Mouse (Mus musculus): ENCODE measurements around the gene Gm10570. TPM values are rescaled to one million over a fixed set of nuclear protein-coding genes. Genes with fewer than 3 reads are reported as not detected.

Gene Gm10570
- polyA plus RNA-seq, 1 experiment from 2014 or later = 0.88 TPM

GRCm38 (mm10) chr4:130304746-130305145 lies 3.7 kb downstream of the Gm10570 start:
- no peak for ATAC-seq (ENCODE audit: insufficient number of reproducible peaks, low FRiP score)
- Histone ChIP-seq H3K4me2 (no peak overlapping the region), H3K36me3 (no peaks in the 10 kb centered on the region), H3K27ac (ENCODE audit: poor library complexity, severe bottlenecking) (no peak overlapping the region), H3K4me3 (no peak overlapping the region), H3K9ac (no peak overlapping the region), H3K9me3 (replicated peaks) (no peaks in the 10 kb centered on the region), H3K27me3 (replicated peaks) (peaks cover 32% of the 10 kb centered on the region), H3K4me1 (replicated peaks) (peaks cover 23% of the 10 kb centered on the region)
- 34% methylated on average over 3 of the region's 3 CpGs for WGBS

GRCm38 (mm10) chr4:130302285-130302870 lies 6.1 kb downstream of the Gm10570 start:
- 50% methylated on average over 12 of the region's 12 CpGs for WGBS
- Histone ChIP-seq H3K4me1 (replicated peaks) (peaks cover 25% of the 10 kb centered on the region), H3K27me3 (replicated peaks) (peaks cover 25% of the 10 kb centered on the region), H3K4me2 (no peak overlapping the region), H3K9me3 (replicated peaks) (no peaks in the 10 kb centered on the region), H3K36me3 (no peaks in the 10 kb centered on the region), H3K27ac (ENCODE audit: poor library complexity, severe bottlenecking) (no peak overlapping the region), H3K9ac (no peak overlapping the region), H3K4me3 (no peak overlapping the region)
- ATAC-seq (ENCODE audit: insufficient number of reproducible peaks, low FRiP score) = no peak

GRCm38 (mm10) chr4:130299629-130300018 lies 8.8 kb downstream of the Gm10570 start:
- Histone ChIP-seq H3K4me1 (replicated peaks) (peaks cover 20% of the 10 kb centered on the region), H3K27ac (ENCODE audit: poor library complexity, severe bottlenecking) (no peak overlapping the region; the same call in 1 of the 2 replicates), H3K36me3 (no peaks in the 10 kb centered on the region), H3K4me2 (no peak overlapping the region), H3K9me3 (replicated peaks) (no peaks in the 10 kb centered on the region), H3K4me3 (no peak overlapping the region), H3K9ac (no peak overlapping the region), H3K27me3 (replicated peaks) (peaks cover 9% of the 10 kb centered on the region; the same call in 1 of the 2 replicates)
- 68% methylated on average over 8 of the region's 8 CpGs for WGBS
- no peak for ATAC-seq (ENCODE audit: insufficient number of reproducible peaks, low FRiP score)

GRCm38 (mm10) chr4:130298877-130299628 lies 9.4 kb downstream of the Gm10570 start:
- Histone ChIP-seq H3K9ac (0 out of 2 replicates have a peak overlapping the region, but pooled peaks have one; percentile 6), H3K27me3 (replicated peaks) (0 out of 2 replicates have a peak, but pooled peaks cover 5% of the 10 kb centered on the region), H3K9me3 (replicated peaks) (no peaks in the 10 kb centered on the region), H3K4me1 (replicated peaks) (peaks cover 20% of the 10 kb centered on the region), H3K4me3 (no peak overlapping the region), H3K36me3 (no peaks in the 10 kb centered on the region), H3K27ac (ENCODE audit: poor library complexity, severe bottlenecking) (no peak overlapping the region; the same call in 1 of the 2 replicates), H3K4me2 (no peak overlapping the region)
- no peak for ATAC-seq (ENCODE audit: insufficient number of reproducible peaks, low FRiP score)
- WGBS = 59% methylated on average over 11 of the region's 11 CpGs

- peak; percentile 70 for ATAC-seq (ENCODE audit: insufficient number of reproducible peaks, low FRiP score)
- H3K4me3 ChIP-seq = no peak overlapping the region
- H3K9ac ChIP-seq = no peak overlapping the region
- H3K9me3 ChIP-seq (replicated peaks) = no peaks in the 10 kb centered on the region
- H3K27me3 ChIP-seq (replicated peaks) = no peaks in the 10 kb centered on the region
- H3K4me2 ChIP-seq = peak overlapping the region; percentile 4
- peaks cover 15% of the 10 kb centered on the region for H3K4me1 ChIP-seq (replicated peaks)
- no peaks in the 10 kb centered on the region for H3K36me3 ChIP-seq
- no peak overlapping the region for H3K27ac ChIP-seq (ENCODE audit: poor library complexity, severe bottlenecking)
- 14% methylated on average over 13 of the region's 13 CpGs for WGBS
These were observed 11.3 kb downstream of the Gm10570 start for GRCm38 (mm10) chr4:130297123-130297529.

- ATAC-seq (ENCODE audit: insufficient number of reproducible peaks, low FRiP score) = no peak
- Histone ChIP-seq H3K36me3 (no peaks in the 10 kb centered on the region), H3K27ac (ENCODE audit: poor library complexity, severe bottlenecking) (no peak overlapping the region), H3K9ac (no peak overlapping the region), H3K27me3 (replicated peaks) (no peaks in the 10 kb centered on the region), H3K4me2 (no peak overlapping the region), H3K4me1 (replicated peaks) (peaks cover 15% of the 10 kb centered on the region), H3K4me3 (no peak overlapping the region), H3K9me3 (replicated peaks) (no peaks in the 10 kb centered on the region)
- WGBS = 74% methylated on average over 13 of the region's 13 CpGs
These were observed 12.1 kb downstream of the Gm10570 start for GRCm38 (mm10) chr4:130296243-130296965.

- Histone ChIP-seq H3K9me3 (replicated peaks) (no peaks in the 10 kb centered on the region), H3K4me2 (peak overlapping the region; percentile 34; the same call in 1 of the 2 replicates), H3K36me3 (no peaks in the 10 kb centered on the region), H3K27ac (ENCODE audit: poor library complexity, severe bottlenecking) (0 out of 2 replicates have a peak overlapping the region, but pooled peaks have one; percentile 11), H3K4me1 (replicated peaks) (peaks cover 15% of the 10 kb centered on the region), H3K4me3 (no peak overlapping the region), H3K9ac (no peak overlapping the region; the same call in 1 of the 2 replicates), H3K27me3 (replicated peaks) (0 out of 2 replicates have a peak, but pooled peaks cover 6% of the 10 kb centered on the region)
- ATAC-seq (ENCODE audit: insufficient number of reproducible peaks, low FRiP score) = no peak
- WGBS = 50% methylated on average over 23 of the region's 23 CpGs
These were observed 13.3 kb downstream of the Gm10570 start for GRCm38 (mm10) chr4:130295047-130295745.

- Histone ChIP-seq H3K36me3 (no peaks in the 10 kb centered on the region), H3K4me3 (no peak overlapping the region), H3K27me3 (replicated peaks) (0 out of 2 replicates have a peak, but pooled peaks cover 6% of the 10 kb centered on the region), H3K9me3 (replicated peaks) (no peaks in the 10 kb centered on the region), H3K9ac (no peak overlapping the region), H3K27ac (ENCODE audit: poor library complexity, severe bottlenecking) (no peak overlapping the region), H3K4me2 (no peak overlapping the region), H3K4me1 (replicated peaks) (peaks cover 13% of the 10 kb centered on the region)
- no peak for ATAC-seq (ENCODE audit: insufficient number of reproducible peaks, low FRiP score)
- 66% methylated on average over 8 of the region's 8 CpGs for WGBS
These were observed 14.0 kb downstream of the Gm10570 start for GRCm38 (mm10) chr4:130294513-130294912.

- H3K9me3 ChIP-seq (replicated peaks) = no peaks in the 10 kb centered on the region
- no peak overlapping the region for H3K27ac ChIP-seq (ENCODE audit: poor library complexity, severe bottlenecking)
- no peak overlapping the region for H3K4me3 ChIP-seq
- WGBS = 4% methylated on average over 4 of the region's 4 CpGs
- peaks cover 4% of the 10 kb centered on the region for H3K4me1 ChIP-seq (replicated peaks)
- peaks cover 6% of the 10 kb centered on the region; the same call in 1 of the 2 replicates for H3K27me3 ChIP-seq (replicated peaks)
- no peak overlapping the region for H3K9ac ChIP-seq
- H3K4me2 ChIP-seq = no peak overlapping the region
- ATAC-seq (ENCODE audit: insufficient number of reproducible peaks, low FRiP score) = peak; percentile 47; the same call in 1 of the 2 replicates
- no peaks in the 10 kb centered on the region for H3K36me3 ChIP-seq
These were observed 16.2 kb downstream of the Gm10570 start for GRCm38 (mm10) chr4:130292271-130292670.

- Histone ChIP-seq H3K27me3 (replicated peaks) (peaks cover 16% of the 10 kb centered on the region), H3K4me1 (replicated peaks) (no peaks in the 10 kb centered on the region), H3K36me3 (no peaks in the 10 kb centered on the region), H3K9me3 (replicated peaks) (no peaks in the 10 kb centered on the region), H3K9ac (no peak overlapping the region), H3K4me2 (no peak overlapping the region), H3K4me3 (no peak overlapping the region), H3K27ac (ENCODE audit: poor library complexity, severe bottlenecking) (no peak overlapping the region)
- ATAC-seq (ENCODE audit: insufficient number of reproducible peaks, low FRiP score) = no peak
- WGBS = 71% methylated on average over 3 of the region's 3 CpGs
These were observed 18.6 kb downstream of the Gm10570 start for GRCm38 (mm10) chr4:130289824-130290223.

All from heart, embryonic 12.5 days (tissue).